Mouse (Mus musculus) limb, embryonic 14.5 days (tissue): ENCODE results near the gene Pdcd5. TPM values are rescaled to one million over a fixed set of nuclear protein-coding genes. Genes with fewer than 3 reads are reported as not detected.
A peak's percentile ranks its signal among the peaks of the same experiment; 100 is the strongest.

ENCODE experiments used
- ATAC-seq: fragments of 200-750 bp; cut with Nextera tagmentation; 2 replicates; pipeline ENCODE4 v1.8.0; 2017; ENCODE audit warnings: low read depth, moderate number of reproducible peaks, moderate TSS enrichment; ENCODE audit not compliant: low FRiP score
- DNase-seq: peaks from one replicate; pipeline ENCODE4 v3.0.0-alpha.2; 2015; ENCODE audit warnings: low spot score
- H3K27ac ChIP-seq: fragments of 300-500 bp; sonication (generic); replicated peaks from 2 replicates; pipeline ENCODE4 v1.5.1; 2014; ENCODE audit warnings: low read depth, mild to moderate bottlenecking, low read length, moderate library complexity, mixed read lengths
- H3K27me3 ChIP-seq: fragments of 300-500 bp; sonication (generic); 2 replicates; pipeline ENCODE4 v1.6.1; 2014; ENCODE audit warnings: low read length, mixed read lengths; ENCODE audit not compliant: control insufficient read depth, insufficient read depth
- H3K36me3 ChIP-seq: fragments of 300-500 bp; sonication (generic); 2 replicates; pipeline ENCODE4 v1.6.1; 2014; ENCODE audit warnings: mild to moderate bottlenecking, low read length, moderate library complexity, mixed read lengths; ENCODE audit not compliant: control insufficient read depth, insufficient read depth
- H3K4me1 ChIP-seq: fragments of 300-500 bp; sonication (generic); 2 replicates; pipeline ENCODE4 v1.6.1; 2014; ENCODE audit warnings: antibody characterized with exemption, low read length, mixed read lengths; ENCODE audit not compliant: control insufficient read depth, insufficient read depth
- H3K4me2 ChIP-seq: fragments of 300-500 bp; sonication (generic); replicated peaks from 2 replicates; pipeline ENCODE4 v1.6.1; 2014; ENCODE audit warnings: low read depth, mild to moderate bottlenecking, low read length, moderate library complexity; ENCODE audit not compliant: severe bottlenecking
- H3K4me3 ChIP-seq: fragments of 300-500 bp; sonication (generic); replicated peaks from 2 replicates; pipeline ENCODE4 v1.5.1; 2014; ENCODE audit warnings: low read length
- H3K9ac ChIP-seq: fragments of 300-500 bp; sonication (generic); 2 replicates; pipeline ENCODE4 v1.6.1; 2014; ENCODE audit warnings: mild to moderate bottlenecking, low read depth, low read length, moderate library complexity; ENCODE audit not compliant: severe bottlenecking
- H3K9me3 ChIP-seq: fragments of 300-500 bp; sonication (generic); 2 replicates; pipeline ENCODE4 v1.6.1; 2016; ENCODE audit warnings: low read length; ENCODE audit not compliant: control insufficient read depth
- POLR2A ChIP-seq: fragments of 200-500 bp; IDR thresholded peaks from 2 replicates; pipeline ENCODE4 v1.8.0; 2012; ENCODE audit warnings: inconsistent platforms, mild to moderate bottlenecking, moderate library complexity, borderline replicate concordance; ENCODE audit not compliant: insufficient read depth, insufficient read length; ENCODE audit errors: extremely low read depth
- WGBS: fragments of 180-500 bp; shearing (Covaris S2); extraction: QIAGEN DNeasy Blood & Tissue Kit; methylation state at CpG from one replicate; pipeline ENCODE4 v1.1.7; 2014; 5-methylcytosine and 5-hydroxymethylcytosine counted together
- polyA plus RNA-seq, 2 experiments: library from polyadenylated mRNA; depleted of rRNA in 1 of 2; stranded (reverse) in 1 of 2; unstranded in 1 of 2; fragments of >200 nt; fragmentation: Nextera tagmentation in 1 of 2; extraction: Ambion mirVana in 1 of 2; gene quantifications; 2 replicates each; pipeline versions ENCODE4 v1.2.1 to v1.2.3; 2012 to 2014

Pdcd5 gene
- polyA plus RNA-seq, 2 experiments = 201 to 293 TPM

GRCm38 (mm10) chr7:35640072-35640471 lies 7.2 kb downstream of the Pdcd5 start:
- no peak for DNase-seq
- 82% methylated on average over 6 of the region's 6 CpGs for WGBS

DNA sequence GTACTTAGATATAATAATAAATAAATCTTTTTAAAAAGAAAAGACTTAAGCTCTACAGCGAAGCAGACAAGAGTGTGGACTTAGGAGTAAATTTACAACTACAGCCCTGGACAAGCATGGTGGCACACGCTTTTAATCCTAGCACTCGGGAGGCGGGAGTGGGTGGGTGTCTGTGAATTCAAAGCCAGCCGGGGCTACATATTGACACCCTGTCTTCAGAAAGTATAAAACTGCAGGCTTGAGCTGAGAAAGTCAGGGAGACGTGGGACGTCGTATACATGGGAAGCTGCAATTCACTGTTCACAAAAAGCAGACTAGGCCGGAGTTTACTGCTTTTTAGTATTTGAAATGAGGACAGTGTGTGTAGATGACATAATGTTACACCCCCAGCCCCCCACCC lies 10.4 kb downstream of the Pdcd5 start:
- Histone ChIP-seq H3K4me3 (no peak overlapping the region), H3K27ac (no peak overlapping the region), H3K4me2 (no peak overlapping the region), H3K9me3 (0 out of 2 replicates have a peak, but pooled peaks cover 3% of the 10 kb centered on the region), H3K36me3 (peaks cover 76% of the 10 kb centered on the region), H3K4me1 (no peaks in the 10 kb centered on the region), H3K27me3 (no peaks in the 10 kb centered on the region), H3K9ac (no peak overlapping the region)
- no peak for TF ChIP-seq POLR2A
- WGBS = 94% methylated on average over 9 of the region's 9 CpGs
- DNase-seq (no peak), ATAC-seq (no peak)

More at GRCm38 (mm10) chr7:35640072-35640471, 7.2 kb downstream of the Pdcd5 start:
- no peak for TF ChIP-seq POLR2A
- Histone ChIP-seq H3K4me2 (no peak overlapping the region), H3K9me3 (no peaks in the 10 kb centered on the region), H3K36me3 (peaks cover 83% of the 10 kb centered on the region), H3K4me1 (no peaks in the 10 kb centered on the region), H3K4me3 (no peak overlapping the region), H3K27ac (no peak overlapping the region), H3K9ac (no peak overlapping the region), H3K27me3 (no peaks in the 10 kb centered on the region)
- no peak for ATAC-seq

DNA sequence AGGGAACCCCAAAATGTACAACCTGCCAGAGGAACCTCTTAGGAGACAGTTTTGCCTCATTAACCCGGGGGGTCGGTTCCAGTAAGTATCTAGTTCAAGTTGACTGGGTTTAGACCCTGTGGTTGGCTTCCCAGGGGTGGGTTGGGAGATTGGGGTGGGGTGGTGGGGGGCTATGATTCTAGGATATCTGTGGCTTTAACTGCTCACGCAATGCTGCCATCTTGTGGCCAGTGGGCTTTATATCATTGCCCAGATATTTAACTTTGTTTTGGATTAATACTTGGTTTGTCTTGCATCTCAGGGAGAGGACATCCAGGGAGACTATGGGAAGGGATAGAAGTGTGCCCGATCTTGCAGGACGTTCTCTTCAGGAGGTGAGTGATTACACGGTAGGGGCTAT lies 11.1 kb downstream of the Pdcd5 start:
- peaks cover 73% of the 10 kb centered on the region for H3K36me3 ChIP-seq
- 74% methylated on average over 6 of the region's 6 CpGs for WGBS

GRCm38 (mm10) chr7:35628496-35628895 lies 18.8 kb downstream of the Pdcd5 start:
- TF ChIP-seq POLR2A = no peak
- H3K4me3 ChIP-seq = no peak overlapping the region
- H3K9me3 ChIP-seq = no peaks in the 10 kb centered on the region; the same call in 1 of the 2 replicates
- no peak overlapping the region for H3K27ac ChIP-seq
- DNase-seq = no peak
- H3K4me2 ChIP-seq = no peak overlapping the region
- H3K4me1 ChIP-seq = no peaks in the 10 kb centered on the region
- H3K27me3 ChIP-seq = no peaks in the 10 kb centered on the region
- whole genome bisulfite sequencing = 70% methylated on average over 5 of the region's 5 CpGs
- no peak overlapping the region for H3K9ac ChIP-seq
- H3K36me3 ChIP-seq = peaks cover 76% of the 10 kb centered on the region
- no peak for ATAC-seq

More for the DNA sequence above, 11.1 kb downstream of the Pdcd5 start:
- peaks cover 3% of the 10 kb centered on the region; the same call in 1 of the 2 replicates for H3K9me3 ChIP-seq
- DNase-seq (peak; percentile 33), ATAC-seq (no peak)
- no peak overlapping the region for H3K9ac ChIP-seq
- no peak overlapping the region for H3K27ac ChIP-seq
- H3K27me3 ChIP-seq = no peaks in the 10 kb centered on the region
- H3K4me1 ChIP-seq = no peaks in the 10 kb centered on the region
- no peak overlapping the region for H3K4me3 ChIP-seq
- TF ChIP-seq POLR2A = no peak
- H3K4me2 ChIP-seq = no peak overlapping the region

DNA sequence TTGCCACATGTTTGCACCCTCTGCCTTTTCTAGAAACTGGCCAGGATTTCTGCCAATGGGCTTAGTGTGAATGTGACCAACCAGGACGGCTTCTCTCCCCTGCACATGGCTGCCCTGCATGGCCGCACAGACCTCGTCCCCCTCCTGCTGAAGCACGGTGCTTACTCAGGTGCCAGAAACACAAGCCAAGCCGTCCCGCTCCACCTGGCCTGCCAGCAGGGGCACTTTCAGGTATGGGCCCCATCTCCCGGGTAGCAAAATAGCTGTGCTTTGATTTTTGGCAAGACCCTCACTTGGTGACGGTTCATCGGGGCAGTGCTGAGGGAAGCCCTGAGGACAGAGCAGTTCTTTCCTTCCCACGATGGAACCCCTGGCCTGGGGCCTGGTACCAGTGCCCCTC lies 19.9 kb downstream of the Pdcd5 start:
- TF ChIP-seq POLR2A = no peak
- no peak overlapping the region for H3K4me3 ChIP-seq
- ATAC-seq = no peak
- WGBS = 96% methylated on average over 10 of the region's 10 CpGs
- H3K9me3 ChIP-seq = no peaks in the 10 kb centered on the region; the same call in 1 of the 2 replicates
- H3K4me1 ChIP-seq = no peaks in the 10 kb centered on the region
- peaks cover 79% of the 10 kb centered on the region for H3K36me3 ChIP-seq
- H3K9ac ChIP-seq = no peak overlapping the region
- H3K4me2 ChIP-seq = no peak overlapping the region
- no peak overlapping the region for H3K27ac ChIP-seq
- H3K27me3 ChIP-seq = no peaks in the 10 kb centered on the region
- DNase-seq = no peak

DNA sequence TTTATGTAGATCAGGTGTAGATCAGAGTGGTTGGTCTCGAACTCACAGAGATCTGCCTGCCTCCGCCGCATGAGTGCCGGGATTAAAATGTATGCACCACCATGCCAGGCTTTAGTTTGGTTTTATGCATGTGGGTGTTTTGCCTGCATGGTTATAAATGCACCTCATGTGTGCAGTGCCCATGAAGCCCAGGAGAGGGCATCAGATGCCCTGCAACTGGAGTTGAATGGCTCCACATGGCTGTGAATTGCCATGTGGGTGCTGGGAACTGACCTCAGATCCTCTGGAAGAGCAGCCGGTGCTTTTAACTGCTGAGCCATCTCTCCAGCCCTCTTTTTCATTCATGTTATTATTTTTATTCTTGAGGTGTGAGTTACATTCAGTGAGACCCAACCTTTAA lies 21.3 kb downstream of the Pdcd5 start:
- no peaks in the 10 kb centered on the region for H3K27me3 ChIP-seq
- no peak overlapping the region for H3K4me3 ChIP-seq
- no peaks in the 10 kb centered on the region for H3K9me3 ChIP-seq
- ATAC-seq (no peak), DNase-seq (no peak)
- H3K4me2 ChIP-seq = no peak overlapping the region
- no peaks in the 10 kb centered on the region for H3K4me1 ChIP-seq
- peaks cover 82% of the 10 kb centered on the region for H3K36me3 ChIP-seq
- no peak overlapping the region for H3K9ac ChIP-seq
- WGBS = 94% methylated on average over 5 of the region's 5 CpGs
- H3K27ac ChIP-seq = no peak overlapping the region
- no peak for TF ChIP-seq POLR2A
